Mouse (Mus musculus) neural tube, embryonic 13.5 days (tissue): ENCODE measurements at regions not wholly inside any gene's neighbourhood (a gene's known extent, or its start where the extent isn't known, plus 50 kb on each side); places are given as distances from the start of the nearest gene placed in this dataset.

Source experiments
- ATAC-seq: fragments of 200-750 bp; cut with Nextera tagmentation; 2 replicates; pipeline ENCODE4 v1.8.0; 2017; ENCODE audit warnings: low read depth, mild to moderate bottlenecking, moderate TSS enrichment, moderate library complexity
- H3K27ac ChIP-seq: fragments of 300-500 bp; sonication (generic); replicated peaks from 2 replicates; pipeline ENCODE4 v1.5.1; 2015; ENCODE audit warnings: moderate library complexity, mild to moderate bottlenecking, inconsistent platforms
- H3K27me3 ChIP-seq: fragments of 300-500 bp; sonication (generic); 2 replicates; pipeline ENCODE4 v1.6.1; 2015; ENCODE audit warnings: mild to moderate bottlenecking, inconsistent platforms
- H3K36me3 ChIP-seq: fragments of 300-500 bp; sonication (generic); 2 replicates; pipeline ENCODE4 v1.6.1; 2015; ENCODE audit warnings: mild to moderate bottlenecking, inconsistent platforms
- H3K4me1 ChIP-seq: fragments of 300-500 bp; sonication (generic); replicated peaks from 2 replicates; pipeline ENCODE4 v1.6.1; 2015; ENCODE audit warnings: inconsistent platforms
- H3K4me2 ChIP-seq: fragments of 300-500 bp; sonication (generic); 2 replicates; pipeline ENCODE4 v1.6.1; 2015; ENCODE audit warnings: inconsistent platforms, mild to moderate bottlenecking, moderate library complexity
- H3K4me3 ChIP-seq: fragments of 300-500 bp; sonication (generic); 2 replicates; pipeline ENCODE4 v1.5.1; 2015; ENCODE audit warnings: mild to moderate bottlenecking, inconsistent platforms
- H3K9ac ChIP-seq: fragments of 300-500 bp; sonication (generic); 2 replicates; pipeline ENCODE4 v1.6.1; 2015; ENCODE audit warnings: moderate library complexity, mild to moderate bottlenecking, inconsistent platforms
- H3K9me3 ChIP-seq: fragments of 300-500 bp; sonication (generic); 2 replicates; pipeline ENCODE4 v1.6.1; 2016; ENCODE audit warnings: inconsistent platforms
- WGBS: fragments of 180-500 bp; shearing (Covaris S2); methylation state at CpG from one replicate; pipeline ENCODE4 v1.1.7; 2015; 5-methylcytosine and 5-hydroxymethylcytosine counted together

- Histone ChIP-seq H3K9me3 (no peaks in the 10 kb centered on the region), H3K4me3 (no peak overlapping the region), H3K4me1 (peaks cover 5% of the 10 kb centered on the region; the same call in 1 of the 2 replicates), H3K27ac (no peak overlapping the region), H3K27me3 (no peaks in the 10 kb centered on the region), H3K9ac (no peak overlapping the region), H3K36me3 (no peaks in the 10 kb centered on the region), H3K4me2 (no peak overlapping the region)
- WGBS, result 86% methylated on average over 5 of the region's 5 CpGs
- ATAC-seq, result no peak
Measured at GRCm38 (mm10) chr13:31177999-31178783, 204.2 kb downstream of the Gm5447 start.

DNA sequence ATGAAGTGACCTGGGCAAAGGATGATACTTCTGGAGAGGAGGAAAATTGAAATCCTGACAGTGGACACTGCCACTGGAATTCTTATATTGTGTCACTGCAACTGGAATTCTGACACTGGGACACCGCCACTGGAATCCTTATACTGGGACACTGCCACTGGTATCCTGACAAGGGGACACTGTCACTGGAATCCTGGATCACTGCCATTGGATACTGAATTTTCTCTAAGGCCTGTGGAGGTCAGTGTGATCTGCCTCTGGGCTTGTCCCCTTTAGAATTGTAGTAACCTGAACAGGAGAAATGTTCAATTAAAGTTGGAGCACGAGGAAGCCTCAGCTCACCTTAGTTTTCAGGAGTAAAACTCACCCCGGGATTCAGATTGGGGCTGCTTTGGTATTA is 205.0 kb downstream of the Gm5447 start:
- WGBS, result 86% methylated on average over 3 of the region's 3 CpGs
- Histone ChIP-seq H3K27ac (peak overlapping the region; percentile 18; the same call in 1 of the 2 replicates), H3K4me2 (no peak overlapping the region), H3K9ac (no peak overlapping the region), H3K9me3 (no peaks in the 10 kb centered on the region), H3K4me3 (no peak overlapping the region), H3K27me3 (no peaks in the 10 kb centered on the region), H3K4me1 (peaks cover 5% of the 10 kb centered on the region; the same call in 1 of the 2 replicates), H3K36me3 (no peaks in the 10 kb centered on the region)
- ATAC-seq, result no peak

DNA sequence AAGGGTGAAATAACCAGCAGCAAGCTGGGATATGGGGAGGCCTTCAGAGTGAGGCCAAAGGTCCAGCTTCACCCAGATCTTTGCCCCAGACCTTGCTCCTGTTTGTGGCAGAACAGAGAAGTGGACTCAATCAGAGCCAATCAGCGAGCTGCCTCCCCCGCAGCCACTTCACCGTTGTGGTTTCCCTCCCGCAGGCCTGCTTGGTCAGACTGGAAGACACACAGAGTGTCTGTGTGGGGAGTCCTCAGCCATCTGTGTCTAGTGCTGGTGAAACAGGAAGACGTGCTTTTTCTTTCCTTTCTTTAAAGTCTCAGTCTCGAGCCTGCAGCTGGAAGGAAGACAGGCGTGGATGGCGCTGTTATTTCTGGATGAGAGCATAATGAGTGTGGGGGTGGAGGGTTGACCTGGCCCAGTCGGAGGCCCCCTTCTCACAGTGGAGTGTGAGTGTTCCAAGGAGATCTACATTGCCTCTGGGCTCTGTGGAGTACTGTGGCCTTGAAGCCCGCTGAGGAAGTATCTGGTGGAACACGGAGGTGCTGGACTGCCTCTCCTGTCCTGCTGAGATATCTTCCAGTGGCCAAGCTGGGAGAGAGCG is 205.5 kb downstream of the Gm5447 start:
- no peaks in the 10 kb centered on the region for H3K27me3 ChIP-seq
- no peak overlapping the region for H3K4me2 ChIP-seq
- ATAC-seq, result peak; percentile 32; the same call in 1 of the 2 replicates
- H3K27ac ChIP-seq, result peak overlapping the region; percentile 18; the same call in 1 of the 2 replicates
- no peak overlapping the region for H3K9ac ChIP-seq
- no peaks in the 10 kb centered on the region for H3K9me3 ChIP-seq
- peaks cover 5% of the 10 kb centered on the region; the same call in 1 of the 2 replicates for H3K4me1 ChIP-seq
- 44% methylated on average over 12 of the region's 12 CpGs for WGBS
- no peaks in the 10 kb centered on the region for H3K36me3 ChIP-seq
- H3K4me3 ChIP-seq, result no peak overlapping the region

DNA sequence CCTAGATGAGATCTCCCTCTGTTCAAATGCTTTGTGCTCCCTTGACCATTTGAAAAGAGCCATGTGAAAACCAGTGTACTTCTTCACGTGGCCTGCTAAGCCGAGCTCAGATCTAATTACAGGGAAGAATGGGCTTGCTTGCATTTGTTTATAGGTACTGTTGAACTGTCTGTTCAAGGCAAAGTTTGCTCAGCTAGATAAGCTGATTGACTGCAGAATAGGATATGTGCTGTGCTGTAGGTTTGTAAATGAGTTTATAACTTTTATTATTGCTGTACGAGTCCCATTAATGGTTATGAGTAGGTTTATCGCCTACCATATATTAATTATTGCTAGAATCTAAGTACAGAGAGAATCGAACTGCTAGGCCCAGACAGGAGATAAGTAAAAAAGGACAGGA is 207.5 kb downstream of the Gm5447 start:
- Histone ChIP-seq H3K27me3 (no peaks in the 10 kb centered on the region), H3K4me2 (no peak overlapping the region), H3K9me3 (no peaks in the 10 kb centered on the region), H3K9ac (no peak overlapping the region), H3K36me3 (no peaks in the 10 kb centered on the region), H3K4me1 (peaks cover 5% of the 10 kb centered on the region; the same call in 1 of the 2 replicates), H3K27ac (no peak overlapping the region), H3K4me3 (no peak overlapping the region)
- no peak for ATAC-seq
- 73% methylated on average over 5 of the region's 5 CpGs for WGBS

GRCm38 (mm10) chr13:31184845-31185834 is 211.1 kb downstream of the Gm5447 start:
- Histone ChIP-seq H3K4me1 (no peaks in the 10 kb centered on the region), H3K9ac (no peak overlapping the region), H3K27ac (no peak overlapping the region), H3K4me3 (no peak overlapping the region), H3K36me3 (no peaks in the 10 kb centered on the region), H3K4me2 (no peak overlapping the region), H3K9me3 (no peaks in the 10 kb centered on the region), H3K27me3 (no peaks in the 10 kb centered on the region)
- no peak for ATAC-seq
- 78% methylated on average over 14 of the region's 14 CpGs for WGBS

DNA sequence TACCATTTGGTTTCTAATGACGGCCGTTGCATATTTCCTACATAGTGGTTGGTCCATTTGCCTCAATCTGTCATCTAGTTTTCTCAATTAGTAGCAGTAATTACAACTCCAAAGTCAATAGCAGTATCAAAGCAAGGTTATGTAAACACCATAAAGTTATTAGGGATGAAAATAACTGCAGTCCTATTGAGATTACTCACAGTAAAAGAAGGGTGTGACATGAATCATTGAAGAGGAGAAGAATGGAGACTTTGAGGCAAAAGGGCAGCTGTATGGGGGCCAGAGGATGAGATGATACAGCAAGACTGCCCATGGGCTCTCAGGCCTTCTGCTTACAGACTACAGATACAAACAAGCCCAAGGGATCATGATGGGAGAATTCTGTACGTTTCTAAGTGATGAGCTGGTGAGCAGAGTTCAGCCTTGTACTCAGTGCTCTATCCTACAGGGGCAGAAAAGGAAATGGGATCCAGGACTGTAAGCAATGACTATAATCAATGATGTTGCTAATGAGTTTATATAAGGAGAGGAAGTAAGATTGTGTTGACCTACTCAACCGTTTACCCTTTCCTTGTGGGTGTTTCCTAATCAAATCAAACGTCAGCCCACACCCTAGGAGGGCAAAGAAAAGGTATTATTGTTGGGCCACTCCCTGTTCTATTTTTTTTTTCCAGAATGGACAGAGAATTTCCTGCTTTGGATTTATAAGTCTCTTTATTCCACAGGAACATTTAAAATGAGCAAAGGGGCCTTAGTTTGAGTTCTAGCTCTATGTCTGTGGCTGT is 213.0 kb downstream of the Gm5447 start:
- Histone ChIP-seq H3K4me3 (no peak overlapping the region), H3K27me3 (no peaks in the 10 kb centered on the region), H3K4me1 (no peaks in the 10 kb centered on the region), H3K9ac (no peak overlapping the region), H3K4me2 (no peak overlapping the region), H3K9me3 (no peaks in the 10 kb centered on the region), H3K27ac (no peak overlapping the region), H3K36me3 (no peaks in the 10 kb centered on the region)
- 55% methylated on average over 5 of the region's 5 CpGs for WGBS
- ATAC-seq, result no peak

DNA sequence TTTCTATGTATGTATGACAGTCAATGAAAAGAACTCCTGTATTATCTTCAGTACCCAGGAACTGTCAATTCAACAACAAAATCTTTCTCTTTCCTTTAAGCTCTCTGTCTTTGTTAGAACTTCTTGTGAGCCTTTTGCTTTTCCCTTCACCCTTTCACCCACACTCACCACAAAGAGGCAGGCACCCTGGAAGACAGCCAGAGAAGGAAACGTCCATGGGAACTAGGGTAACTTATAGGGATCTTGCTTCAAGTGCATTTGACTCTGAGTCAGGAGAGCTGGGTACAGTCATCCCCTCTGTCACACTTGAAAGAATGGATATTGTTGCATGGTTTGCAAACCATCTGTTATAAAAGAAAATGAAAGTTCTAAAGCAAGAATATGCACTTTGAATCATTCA is 215.1 kb downstream of the Gm5447 start:
- no peak overlapping the region for H3K4me3 ChIP-seq
- no peak overlapping the region for H3K27ac ChIP-seq
- H3K4me1 ChIP-seq, result no peaks in the 10 kb centered on the region
- WGBS, result 51% methylated on average over 1 of the region's 1 CpGs
- H3K27me3 ChIP-seq, result no peaks in the 10 kb centered on the region
- H3K36me3 ChIP-seq, result no peaks in the 10 kb centered on the region
- H3K9me3 ChIP-seq, result no peaks in the 10 kb centered on the region
- ATAC-seq, result no peak
- H3K9ac ChIP-seq, result no peak overlapping the region
- H3K4me2 ChIP-seq, result no peak overlapping the region

- no peak overlapping the region for H3K27ac ChIP-seq
- H3K9ac ChIP-seq, result no peak overlapping the region
- no peak for ATAC-seq
- H3K36me3 ChIP-seq, result no peaks in the 10 kb centered on the region
- H3K4me1 ChIP-seq, result no peaks in the 10 kb centered on the region
- H3K4me3 ChIP-seq, result no peak overlapping the region
- no peaks in the 10 kb centered on the region for H3K9me3 ChIP-seq
- no peaks in the 10 kb centered on the region for H3K27me3 ChIP-seq
- WGBS, result 83% methylated on average over 4 of the region's 4 CpGs
- H3K4me2 ChIP-seq, result no peak overlapping the region
Measured at GRCm38 (mm10) chr13:31190036-31190435, 216.0 kb downstream of the Gm5447 start.

DNA sequence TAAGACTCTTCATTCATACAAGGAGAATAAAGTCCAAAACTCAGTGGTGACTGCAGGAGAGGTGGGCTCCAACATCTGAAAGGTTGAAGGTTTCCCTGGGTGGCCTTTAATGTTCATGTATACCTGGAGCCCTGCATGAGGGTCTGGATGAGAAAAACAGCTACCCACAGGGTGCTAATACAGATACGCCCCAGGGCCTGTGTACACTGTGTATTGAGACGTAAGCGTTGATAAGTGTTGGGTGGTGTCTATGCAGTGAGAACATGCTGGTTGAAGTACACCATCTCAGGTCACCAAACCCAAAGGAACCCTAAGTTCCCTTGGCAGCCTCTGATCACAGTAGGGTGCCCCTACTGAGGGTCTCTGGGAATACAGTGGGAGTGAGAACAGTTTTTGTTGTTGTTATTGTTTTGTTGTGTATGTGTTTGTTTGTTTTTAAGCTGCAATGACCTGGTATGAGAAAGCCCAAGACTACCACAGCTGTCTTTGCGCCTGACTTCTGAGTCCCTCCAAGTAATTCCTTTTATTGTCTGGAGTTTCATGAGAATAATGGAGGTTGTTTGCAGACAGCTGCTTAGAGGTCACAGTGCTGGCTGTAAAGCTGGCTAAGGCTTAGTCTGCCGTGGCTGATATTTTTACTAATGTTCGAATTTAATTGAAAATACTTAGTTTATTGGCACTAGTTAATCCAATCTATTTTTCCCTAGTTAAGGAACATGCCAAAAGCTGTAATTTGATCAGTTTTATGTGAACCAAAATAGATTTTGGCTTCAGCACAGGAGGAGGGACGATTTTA is 217.5 kb downstream of the Gm5447 start:
- H3K27ac ChIP-seq, result no peak overlapping the region
- 76% methylated on average over 7 of the region's 7 CpGs for WGBS
- ATAC-seq, result no peak
- no peaks in the 10 kb centered on the region for H3K9me3 ChIP-seq
- H3K4me1 ChIP-seq, result no peaks in the 10 kb centered on the region
- H3K4me3 ChIP-seq, result no peak overlapping the region
- H3K36me3 ChIP-seq, result no peaks in the 10 kb centered on the region
- H3K9ac ChIP-seq, result no peak overlapping the region
- no peak overlapping the region for H3K4me2 ChIP-seq
- no peaks in the 10 kb centered on the region for H3K27me3 ChIP-seq

- Histone ChIP-seq H3K9me3 (no peaks in the 10 kb centered on the region), H3K27ac (no peak overlapping the region), H3K9ac (no peak overlapping the region), H3K27me3 (no peaks in the 10 kb centered on the region), H3K4me2 (no peak overlapping the region), H3K36me3 (no peaks in the 10 kb centered on the region), H3K4me1 (no peaks in the 10 kb centered on the region), H3K4me3 (no peak overlapping the region)
- WGBS, result 85% methylated on average over 3 of the region's 3 CpGs
- ATAC-seq, result no peak
Measured at GRCm38 (mm10) chr13:31194971-31195370, 221.0 kb downstream of the Gm5447 start.

DNA sequence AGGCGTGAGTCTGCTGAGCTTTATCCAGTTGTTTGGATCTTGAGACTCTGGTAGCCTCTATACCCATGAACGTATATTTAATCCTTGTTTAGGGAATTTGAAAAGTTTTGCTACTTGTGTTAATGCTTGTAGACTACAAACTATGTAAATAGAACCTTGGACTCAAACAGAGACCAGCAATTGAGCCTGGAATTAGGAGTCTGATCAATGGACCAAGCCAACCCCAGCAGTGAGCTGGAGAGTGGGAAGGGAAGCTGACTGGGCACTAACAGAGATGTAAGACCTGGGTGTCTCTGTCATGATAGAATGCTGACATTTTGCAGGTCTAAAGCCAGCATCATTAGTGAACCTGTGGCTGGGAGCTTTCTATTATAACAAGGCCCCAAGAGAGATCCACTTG is 222.5 kb downstream of the Gm5447 start:
- Histone ChIP-seq H3K9me3 (no peaks in the 10 kb centered on the region), H3K27ac (no peak overlapping the region), H3K9ac (no peak overlapping the region), H3K27me3 (no peaks in the 10 kb centered on the region), H3K4me1 (no peaks in the 10 kb centered on the region), H3K4me2 (no peak overlapping the region), H3K36me3 (no peaks in the 10 kb centered on the region), H3K4me3 (no peak overlapping the region)
- no peak for ATAC-seq
- WGBS, result 84% methylated on average over 2 of the region's 2 CpGs
